Mouse (Mus musculus): Measurements from ENCODE around the gene Pgs1.

Pgs1 gene

GRCm38 (mm10) chr11:117986126-117987031 is at the start of gene Pgs1:
Gene Pgs1 (plus strand): TSS chr11:117986292.
- peak; percentile 91 for DNase-seq (ENCODE audit: low spot score)

DNA sequence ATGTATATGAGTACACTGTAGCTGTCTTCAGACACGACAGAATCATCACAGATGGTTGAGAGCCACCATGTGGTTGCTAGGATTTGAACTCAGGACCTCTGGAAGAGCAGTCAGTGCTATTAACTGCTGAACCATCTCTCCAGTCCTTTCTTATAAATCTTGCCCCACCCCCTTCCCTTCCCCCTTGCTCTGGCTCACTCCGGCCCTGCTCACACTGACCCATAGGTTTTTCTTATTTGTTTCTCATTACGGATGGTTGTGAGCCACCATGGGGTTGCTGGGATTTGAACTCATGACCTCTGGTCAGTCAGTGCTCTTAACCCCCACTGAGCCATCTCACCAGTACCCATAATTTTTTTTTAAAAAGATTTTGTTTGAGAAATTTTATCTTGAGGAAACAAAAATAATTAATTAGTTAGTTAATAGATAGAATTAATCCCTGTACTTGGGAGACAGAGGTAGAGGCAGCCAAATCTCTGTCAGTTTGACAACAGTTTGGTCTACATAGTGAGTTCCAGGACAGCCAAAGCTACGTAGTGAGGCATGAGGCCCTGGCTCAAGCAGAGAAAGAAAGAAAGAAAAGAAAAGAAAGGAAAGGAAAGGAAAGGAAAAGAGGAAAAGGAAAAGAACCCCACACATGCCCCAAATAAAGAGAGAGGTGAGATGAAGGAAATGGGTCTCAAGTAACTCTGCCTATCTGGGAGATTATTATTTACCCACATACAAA is 46.9 kb upstream of the Pgs1 start:
- no peak for DNase-seq (ENCODE audit: low spot score)

- DNase-seq (ENCODE audit: low spot score), result peak; percentile 92
These were observed 46.3 kb upstream of the Pgs1 start for GRCm38 (mm10) chr11:117939741-117940285.

GRCm38 (mm10) chr11:117940881-117941280 is 45.2 kb upstream of the Pgs1 start:
- DNase-seq (ENCODE audit: low spot score), result no peak

- no peak for DNase-seq (ENCODE audit: low spot score)
These were observed 44.7 kb upstream of the Pgs1 start for GRCm38 (mm10) chr11:117941325-117941834.

DNA sequence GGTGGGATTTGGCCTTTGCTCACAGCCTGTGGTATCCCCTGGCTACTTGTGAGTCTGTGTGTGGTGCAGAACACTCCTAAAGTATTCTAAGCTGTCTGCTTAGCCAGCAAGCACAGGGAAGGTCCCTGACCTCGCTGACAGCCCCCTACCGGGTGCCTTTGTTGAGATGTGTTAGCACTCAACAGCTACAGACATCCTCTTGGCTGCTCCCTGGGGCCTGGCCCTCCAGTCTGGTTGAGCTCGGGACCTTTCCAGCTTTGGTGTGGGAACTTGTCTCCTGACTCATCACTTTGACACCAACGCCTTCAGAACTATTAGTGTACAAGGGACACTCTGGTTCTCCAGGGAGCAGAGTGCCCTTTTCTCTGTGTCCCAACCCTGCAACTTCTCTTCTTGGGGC is 44.2 kb upstream of the Pgs1 start:
- DNase-seq (ENCODE audit: low spot score), result no peak

DNA sequence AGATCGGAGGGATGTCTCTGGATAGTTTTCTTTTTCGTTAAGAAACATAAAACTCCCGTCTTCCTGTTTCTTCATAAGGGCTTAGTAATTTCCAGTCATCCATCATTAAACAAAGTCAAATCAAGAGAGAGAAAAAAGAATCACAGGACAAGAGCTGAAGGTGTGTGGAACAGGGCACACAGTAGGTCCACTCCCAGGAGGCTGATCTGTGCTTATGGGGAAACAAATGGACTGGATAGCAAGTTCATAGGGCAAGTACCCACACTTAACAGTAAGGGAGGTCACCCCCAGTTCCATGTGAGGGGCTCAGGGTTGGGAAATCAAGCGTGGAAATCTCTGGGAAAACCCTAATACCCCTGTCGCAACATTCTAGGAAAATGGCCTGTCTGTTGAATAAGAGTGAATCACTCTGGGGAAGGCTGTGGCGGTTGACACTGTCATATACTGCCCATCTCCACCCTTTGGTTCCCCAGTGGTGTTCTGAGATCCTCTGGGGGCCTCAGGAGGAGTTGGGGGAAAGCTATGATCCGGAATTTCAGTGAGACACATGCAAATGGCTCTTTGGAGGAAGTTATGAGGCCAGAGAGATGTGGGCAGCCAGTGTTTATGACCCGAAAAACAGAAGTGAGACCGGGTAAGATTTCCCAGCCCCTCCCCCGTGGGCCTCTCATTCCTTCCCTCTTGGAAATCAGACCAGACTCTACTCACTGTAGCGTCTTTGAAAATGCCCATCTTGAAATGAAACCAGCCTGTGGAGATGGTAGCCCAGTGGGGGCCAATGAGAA is 39.7 kb upstream of the Pgs1 start:
- no peak for DNase-seq (ENCODE audit: low spot score)

DNA sequence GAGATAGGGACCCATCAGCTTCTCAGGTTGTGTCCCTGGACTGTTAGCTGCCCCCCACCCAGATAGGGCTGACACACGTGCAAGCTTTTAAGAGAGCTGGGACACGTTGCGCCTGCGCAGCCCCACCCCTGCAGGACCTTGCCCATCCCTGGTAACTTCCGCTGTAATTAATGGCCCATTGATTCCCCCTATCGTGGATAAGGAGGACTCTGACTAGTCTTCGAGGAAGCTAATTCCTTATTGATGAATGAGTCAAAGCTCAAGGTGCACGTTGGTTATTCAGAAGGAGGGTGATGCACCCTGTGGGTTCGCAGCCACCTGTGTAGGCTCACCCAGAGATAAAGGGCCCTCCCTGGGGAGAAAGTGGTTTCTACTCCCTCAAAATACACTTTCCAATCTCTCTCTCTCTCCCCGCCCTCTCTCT is 39.1 kb upstream of the Pgs1 start:
- no peak for DNase-seq (ENCODE audit: low spot score)

DNA sequence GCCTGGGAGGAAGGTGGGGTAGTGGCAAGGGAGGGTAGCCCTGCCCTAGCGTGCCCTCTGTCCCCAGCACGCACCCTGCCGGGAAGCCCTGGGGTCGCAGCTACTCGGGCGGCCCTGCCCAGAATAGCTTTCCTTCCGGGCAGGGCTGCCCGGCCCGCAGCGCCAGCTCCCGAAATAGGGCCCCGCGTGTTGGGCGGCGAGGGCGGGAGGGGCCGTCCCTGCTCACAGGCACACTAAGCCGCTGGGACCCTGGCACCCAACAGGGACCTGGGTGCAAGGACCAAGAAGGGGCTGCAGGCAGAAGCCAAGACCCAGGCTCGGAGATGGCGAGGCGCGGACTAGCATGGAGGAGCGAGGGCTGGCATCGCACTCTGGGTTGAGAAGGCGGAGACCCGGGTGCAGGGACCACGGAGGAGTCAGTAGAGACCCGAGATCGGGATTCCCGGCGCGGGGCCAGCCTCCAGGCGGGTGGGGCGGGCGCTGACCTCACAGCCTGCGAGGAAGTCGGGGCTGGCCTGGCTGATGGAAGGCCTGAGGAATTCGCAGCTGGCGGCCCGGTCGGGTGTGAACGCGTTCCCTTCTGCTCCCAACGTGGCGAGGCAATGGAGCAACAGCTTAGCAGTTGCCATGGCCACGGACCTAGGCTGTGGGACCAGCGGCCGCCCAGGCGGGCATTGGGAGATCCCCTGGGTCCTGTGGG is 36.5 kb upstream of the Pgs1 start:
- peak; percentile 87 for DNase-seq (ENCODE audit: low spot score)

GRCm38 (mm10) chr11:117951391-117951790 is 34.7 kb upstream of the Pgs1 start:
- no peak for DNase-seq (ENCODE audit: low spot score)

GRCm38 (mm10) chr11:117952174-117952933 is 33.7 kb upstream of the Pgs1 start:
- DNase-seq (ENCODE audit: low spot score), result peak; percentile 72

DNA sequence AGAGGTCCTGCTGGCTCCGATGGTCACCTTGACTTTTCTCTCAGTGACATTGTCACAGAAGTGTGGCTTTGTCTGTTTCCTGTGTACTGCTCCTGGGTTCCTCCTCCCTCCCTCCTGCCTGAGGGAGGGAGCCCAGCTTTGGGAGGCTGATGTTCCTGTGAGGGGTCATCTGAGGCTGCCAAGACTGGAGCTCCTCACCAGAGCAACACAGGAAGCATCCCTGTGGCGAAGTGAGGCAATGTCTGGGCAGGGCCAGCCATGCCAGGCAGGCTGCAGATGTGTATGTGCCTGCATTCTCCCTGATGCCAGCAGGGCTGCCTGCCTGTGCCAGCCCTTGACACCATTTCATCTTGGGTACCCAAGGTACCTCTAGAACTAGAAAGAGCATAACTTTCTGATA is 32.0 kb upstream of the Pgs1 start:
- DNase-seq (ENCODE audit: low spot score), result peak; percentile 55

DNA sequence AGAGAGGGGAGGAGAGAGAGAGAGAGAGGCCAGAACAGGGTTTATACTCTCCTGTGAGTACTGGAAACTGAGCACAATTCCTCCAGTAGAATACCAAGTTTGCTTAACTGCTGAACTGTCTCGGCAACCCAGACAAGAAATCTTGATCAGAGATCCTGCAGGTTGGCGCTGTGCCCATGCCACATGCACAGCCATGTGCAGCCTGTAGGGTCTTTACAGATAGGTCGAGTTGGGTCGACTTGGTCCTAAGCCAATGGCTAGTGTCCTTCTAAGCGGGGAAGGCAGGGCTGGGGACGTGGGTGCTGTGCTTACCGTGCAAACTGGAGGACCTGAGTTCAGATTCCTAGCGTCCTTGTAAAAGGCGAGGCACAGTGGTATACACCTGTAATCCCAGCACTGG is 31.3 kb upstream of the Pgs1 start:
- DNase-seq (ENCODE audit: low spot score), result no peak

DNA sequence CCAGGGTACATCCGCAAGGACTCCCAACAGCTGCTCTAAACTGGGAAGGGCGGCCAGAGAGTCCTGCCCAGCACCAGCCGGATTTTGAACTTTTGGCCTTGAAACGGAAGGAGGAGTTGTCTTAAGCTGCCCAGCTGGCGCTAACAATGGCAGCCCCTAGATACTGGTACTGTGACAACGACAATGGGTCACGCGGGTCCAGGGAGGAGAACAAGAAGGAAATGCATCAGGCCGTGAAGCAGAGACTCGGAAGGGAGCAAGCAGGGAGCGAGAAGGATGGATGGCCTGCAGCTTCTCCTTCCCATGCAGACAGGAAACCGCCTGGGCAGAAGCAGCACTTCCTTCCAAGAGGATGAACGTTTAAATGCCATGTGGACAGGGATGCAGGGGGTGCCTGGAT is 30.5 kb upstream of the Pgs1 start:
- DNase-seq (ENCODE audit: low spot score), result peak; percentile 76

- DNase-seq (ENCODE audit: low spot score), result no peak
These were observed 27.9 kb upstream of the Pgs1 start for GRCm38 (mm10) chr11:117958197-117958596.

DNA sequence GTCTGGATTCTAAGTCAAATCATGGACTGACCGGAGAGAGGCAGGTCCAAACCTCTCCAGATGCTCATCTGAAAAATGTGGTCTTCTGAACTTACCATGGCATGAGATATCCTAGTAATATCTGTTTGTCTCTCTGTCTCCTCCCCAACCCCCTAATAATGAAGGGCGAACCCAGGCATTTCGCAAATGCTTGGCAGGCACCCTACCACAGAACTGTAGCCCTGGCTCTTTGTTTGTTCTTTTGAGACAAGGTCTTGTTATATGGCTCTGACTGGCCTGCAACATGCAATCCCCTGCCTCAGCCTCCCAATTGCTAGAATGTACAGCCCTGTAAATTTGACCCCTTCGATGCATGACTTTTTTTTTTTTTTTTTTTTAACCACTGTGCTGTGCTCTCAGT is 26.9 kb upstream of the Pgs1 start:
- no peak for DNase-seq (ENCODE audit: low spot score)

GRCm38 (mm10) chr11:117959741-117960381 is 26.2 kb upstream of the Pgs1 start:
- DNase-seq (ENCODE audit: low spot score), result no peak

DNA sequence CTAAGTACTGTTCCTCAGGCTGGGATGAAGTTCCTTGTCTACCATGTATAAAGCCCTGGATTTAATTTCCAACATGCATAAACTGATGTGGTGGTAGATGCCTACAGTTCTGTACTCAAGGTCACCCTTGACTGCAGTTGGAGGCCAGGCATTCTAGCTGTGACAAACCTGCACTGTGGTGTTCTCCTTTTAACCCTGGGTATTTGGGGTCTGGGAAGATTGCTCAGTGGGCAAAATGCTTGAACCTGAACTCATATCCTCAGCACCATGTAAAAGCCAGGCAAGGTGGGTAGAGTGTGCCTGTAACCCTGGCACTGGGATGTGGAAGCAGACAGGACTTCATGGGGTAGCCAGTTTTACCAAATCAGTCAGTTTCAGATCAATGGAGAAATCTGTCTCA is 25.5 kb upstream of the Pgs1 start:
- no peak for DNase-seq (ENCODE audit: low spot score)

DNA sequence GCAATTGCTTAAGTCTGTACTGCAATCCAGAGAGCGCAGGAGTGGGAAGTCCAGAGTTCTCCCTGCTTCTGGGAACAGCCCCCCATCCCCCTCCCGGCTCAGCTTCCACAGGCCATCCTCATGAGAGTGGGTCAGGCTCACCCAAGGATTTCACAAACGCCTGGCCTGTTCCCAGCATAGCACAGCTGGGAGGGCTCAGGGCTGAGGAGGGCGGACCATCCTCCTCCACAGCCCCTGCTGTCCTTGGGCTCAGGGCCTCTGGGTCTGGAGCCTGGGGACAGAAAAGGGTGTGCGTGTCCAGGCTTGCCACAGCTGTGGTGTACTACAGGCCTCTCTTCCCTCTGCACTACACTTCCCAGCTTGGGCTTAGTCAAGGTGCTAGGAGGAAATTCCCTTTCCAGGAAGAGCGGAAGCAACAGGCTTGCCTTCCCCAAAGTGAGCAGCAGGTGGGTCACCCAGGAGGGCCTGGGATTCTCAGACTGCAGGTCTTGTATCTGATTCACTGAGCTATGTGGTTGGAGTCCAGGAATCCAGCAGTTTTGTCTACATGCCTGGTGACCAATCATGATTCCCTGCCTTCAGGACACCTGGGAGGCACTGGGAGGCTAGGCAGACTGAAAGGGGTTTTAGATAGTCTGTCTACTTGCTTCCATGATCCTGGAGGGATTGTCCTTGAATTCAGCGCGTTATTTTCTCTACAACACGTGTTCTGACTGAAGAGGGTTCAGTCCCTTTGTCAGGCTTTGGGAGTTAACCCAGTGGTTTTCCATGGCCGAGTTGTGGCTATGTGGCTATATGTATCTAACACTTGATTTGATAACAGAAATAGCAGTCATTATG is 23.6 kb upstream of the Pgs1 start:
- DNase-seq (ENCODE audit: low spot score), result peak; percentile 86
